Mouse (Mus musculus): ENCODE results near the gene Fgfr2. TPM values are rescaled to one million over a fixed set of nuclear protein-coding genes. Genes with fewer than 3 reads are reported as not detected.
"Not testable (repeated sequence)": the region's sequence is repeated elsewhere in the genome, so short reads cannot be mapped to it uniquely, and the experiment has no call there.

Gene Fgfr2
- polyA plus RNA-seq, 1 experiment from 2014 or later: 133 TPM

GRCm38 (mm10) chr7:130454226-130454625, 2668.9 kb downstream of the Fgfr2 start:
- 74% methylated on average over 3 of the region's 3 CpGs for WGBS
- no peak for ATAC-seq (ENCODE audit: low FRiP score, low TSS enrichment)
- peaks cover 9% of the 10 kb centered on the region for H3K36me3 ChIP-seq (ENCODE audit: control insufficient read depth, insufficient read depth, low read length)
- no peak overlapping the region for H3K9ac ChIP-seq (ENCODE audit: low read depth, low read length)
- no peak overlapping the region for H3K4me2 ChIP-seq (replicated peaks; ENCODE audit: low read depth, low read length)
- no peak overlapping the region for H3K27ac ChIP-seq (ENCODE audit: low read depth, low read length)
- H3K27me3 ChIP-seq (ENCODE audit: control insufficient read depth, insufficient read depth, low read length): no peaks in the 10 kb centered on the region
- H3K4me3 ChIP-seq (ENCODE audit: low read length): no peak overlapping the region
- H3K4me1 ChIP-seq (ENCODE audit: control insufficient read depth, insufficient read depth, low read length): no peaks in the 10 kb centered on the region
- H3K9me3 ChIP-seq (ENCODE audit: control insufficient read depth, low read length): no peaks in the 10 kb centered on the region

- no peak overlapping the region for H3K4me3 ChIP-seq (ENCODE audit: low read length)
- no peaks in the 10 kb centered on the region for H3K9me3 ChIP-seq (ENCODE audit: control insufficient read depth, low read length)
- H3K4me2 ChIP-seq (replicated peaks; ENCODE audit: low read depth, low read length): no peak overlapping the region
- no peak overlapping the region for H3K27ac ChIP-seq (ENCODE audit: low read depth, low read length)
- no peaks in the 10 kb centered on the region for H3K27me3 ChIP-seq (ENCODE audit: control insufficient read depth, insufficient read depth, low read length)
- ATAC-seq (ENCODE audit: low FRiP score, low TSS enrichment): no peak
- H3K9ac ChIP-seq (ENCODE audit: low read depth, low read length): no peak overlapping the region
- WGBS: 89% methylated on average over 5 of the region's 5 CpGs
- no peaks in the 10 kb centered on the region for H3K4me1 ChIP-seq (ENCODE audit: control insufficient read depth, insufficient read depth, low read length)
- H3K36me3 ChIP-seq (ENCODE audit: control insufficient read depth, insufficient read depth, low read length): no peaks in the 10 kb centered on the region
Measured at GRCm38 (mm10) chr7:130435776-130436175, 2687.4 kb downstream of the Fgfr2 start.

GRCm38 (mm10) chr7:130432141-130432540, 2691.0 kb downstream of the Fgfr2 start:
- Histone ChIP-seq H3K9ac (ENCODE audit: low read depth, low read length) (no peak overlapping the region), H3K27me3 (ENCODE audit: control insufficient read depth, insufficient read depth, low read length) (no peaks in the 10 kb centered on the region), H3K4me1 (ENCODE audit: control insufficient read depth, insufficient read depth, low read length) (no peaks in the 10 kb centered on the region), H3K4me3 (ENCODE audit: low read length) (no peak overlapping the region), H3K9me3 (ENCODE audit: control insufficient read depth, low read length) (no peaks in the 10 kb centered on the region), H3K4me2 (replicated peaks; ENCODE audit: low read depth, low read length) (no peak overlapping the region), H3K36me3 (ENCODE audit: control insufficient read depth, insufficient read depth, low read length) (no peaks in the 10 kb centered on the region), H3K27ac (ENCODE audit: low read depth, low read length) (no peak overlapping the region)
- ATAC-seq (ENCODE audit: low FRiP score, low TSS enrichment): no peak
- WGBS: 97% methylated on average over 2 of the region's 2 CpGs

GRCm38 (mm10) chr7:130426586-130426985, 2696.6 kb downstream of the Fgfr2 start:
- Histone ChIP-seq H3K4me1 (ENCODE audit: control insufficient read depth, insufficient read depth, low read length) (0 out of 2 replicates have a peak, but pooled peaks cover 4% of the 10 kb centered on the region), H3K36me3 (ENCODE audit: control insufficient read depth, insufficient read depth, low read length) (no peaks in the 10 kb centered on the region), H3K27ac (ENCODE audit: low read depth, low read length) (no peak overlapping the region), H3K9ac (ENCODE audit: low read depth, low read length) (no peak overlapping the region), H3K4me2 (replicated peaks; ENCODE audit: low read depth, low read length) (no peak overlapping the region), H3K27me3 (ENCODE audit: control insufficient read depth, insufficient read depth, low read length) (no peaks in the 10 kb centered on the region), H3K4me3 (ENCODE audit: low read length) (no peak overlapping the region), H3K9me3 (ENCODE audit: control insufficient read depth, low read length) (no peaks in the 10 kb centered on the region)
- peak; percentile 90 for ATAC-seq (ENCODE audit: low FRiP score, low TSS enrichment)
- WGBS: 5% methylated on average over 5 of the region's 5 CpGs

DNA sequence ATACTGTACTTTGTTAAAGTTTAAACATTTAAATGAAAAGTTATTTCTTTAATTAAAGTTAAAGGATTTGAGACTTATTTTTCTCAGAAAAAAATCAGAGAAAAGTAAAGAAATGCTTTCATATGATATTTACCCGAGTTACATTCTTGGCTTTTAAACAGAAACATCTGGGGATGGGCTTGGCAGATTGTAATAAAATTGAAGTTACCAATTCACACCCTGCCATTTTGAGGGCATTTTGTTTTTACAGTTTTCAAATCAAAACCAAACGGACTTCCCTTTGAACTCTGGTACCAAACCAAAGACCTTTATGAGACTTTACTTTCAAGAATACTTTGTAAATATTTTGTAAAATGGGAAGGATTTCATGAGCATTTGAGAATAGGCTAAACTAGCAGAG, 2697.2 kb downstream of the Fgfr2 start:
- Histone ChIP-seq H3K4me3 (ENCODE audit: low read length) (no peak overlapping the region), H3K27me3 (ENCODE audit: control insufficient read depth, insufficient read depth, low read length) (no peaks in the 10 kb centered on the region), H3K9ac (ENCODE audit: low read depth, low read length) (no peak overlapping the region), H3K9me3 (ENCODE audit: control insufficient read depth, low read length) (no peaks in the 10 kb centered on the region), H3K27ac (ENCODE audit: low read depth, low read length) (no peak overlapping the region), H3K36me3 (ENCODE audit: control insufficient read depth, insufficient read depth, low read length) (no peaks in the 10 kb centered on the region), H3K4me1 (ENCODE audit: control insufficient read depth, insufficient read depth, low read length) (0 out of 2 replicates have a peak, but pooled peaks cover 4% of the 10 kb centered on the region), H3K4me2 (replicated peaks; ENCODE audit: low read depth, low read length) (no peak overlapping the region)
- WGBS: 49% methylated on average over 2 of the region's 2 CpGs
- no peak for ATAC-seq (ENCODE audit: low FRiP score, low TSS enrichment)

DNA sequence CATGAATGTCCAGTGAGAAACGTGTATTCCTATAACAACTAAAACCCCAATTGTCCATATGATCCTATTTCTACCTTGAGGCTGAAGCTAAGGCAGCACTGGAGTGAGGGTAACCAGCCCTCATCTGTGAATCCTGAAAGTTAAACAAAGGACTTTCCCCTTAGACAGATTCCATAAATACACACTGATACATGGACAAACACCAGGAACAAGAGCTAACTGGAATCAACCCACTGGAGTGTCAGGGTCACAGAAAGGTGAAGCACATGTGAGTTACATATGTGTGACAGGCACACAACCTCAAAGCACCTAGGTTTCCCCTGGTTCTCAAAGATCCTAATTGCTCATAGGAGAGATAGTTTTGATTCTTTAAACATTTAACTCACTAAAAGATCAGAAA, 2703.2 kb downstream of the Fgfr2 start:
- no peak for ATAC-seq (ENCODE audit: low FRiP score, low TSS enrichment)
- WGBS: 70% methylated on average over 1 of the region's 1 CpGs
- no peak overlapping the region for H3K9ac ChIP-seq (ENCODE audit: low read depth, low read length)
- H3K27ac ChIP-seq (ENCODE audit: low read depth, low read length): no peak overlapping the region
- H3K36me3 ChIP-seq (ENCODE audit: control insufficient read depth, insufficient read depth, low read length): no peaks in the 10 kb centered on the region
- no peaks in the 10 kb centered on the region for H3K27me3 ChIP-seq (ENCODE audit: control insufficient read depth, insufficient read depth, low read length)
- no peaks in the 10 kb centered on the region for H3K9me3 ChIP-seq (ENCODE audit: control insufficient read depth, low read length)
- no peak overlapping the region for H3K4me2 ChIP-seq (replicated peaks; ENCODE audit: low read depth, low read length)
- H3K4me1 ChIP-seq (ENCODE audit: control insufficient read depth, insufficient read depth, low read length): no peaks in the 10 kb centered on the region
- H3K4me3 ChIP-seq (ENCODE audit: low read length): no peak overlapping the region

GRCm38 (mm10) chr7:130407622-130408021, 2715.5 kb downstream of the Fgfr2 start:
- H3K9me3 ChIP-seq (ENCODE audit: control insufficient read depth, low read length): no peaks in the 10 kb centered on the region
- WGBS: 91% methylated on average over 10 of the region's 10 CpGs
- no peak overlapping the region for H3K4me3 ChIP-seq (ENCODE audit: low read length)
- ATAC-seq (ENCODE audit: low FRiP score, low TSS enrichment): no peak
- no peaks in the 10 kb centered on the region for H3K4me1 ChIP-seq (ENCODE audit: control insufficient read depth, insufficient read depth, low read length)
- H3K27me3 ChIP-seq (ENCODE audit: control insufficient read depth, insufficient read depth, low read length): no peaks in the 10 kb centered on the region
- H3K36me3 ChIP-seq (ENCODE audit: control insufficient read depth, insufficient read depth, low read length): no peaks in the 10 kb centered on the region
- H3K9ac ChIP-seq (ENCODE audit: low read depth, low read length): no peak overlapping the region
- no peak overlapping the region for H3K27ac ChIP-seq (ENCODE audit: low read depth, low read length)
- no peak overlapping the region for H3K4me2 ChIP-seq (replicated peaks; ENCODE audit: low read depth, low read length)

- 86% methylated on average over 2 of the region's 2 CpGs for WGBS
- Histone ChIP-seq H3K36me3 (ENCODE audit: control insufficient read depth, insufficient read depth, low read length) (no peaks in the 10 kb centered on the region), H3K9me3 (ENCODE audit: control insufficient read depth, low read length) (no peaks in the 10 kb centered on the region), H3K4me3 (ENCODE audit: low read length) (no peak overlapping the region), H3K4me1 (ENCODE audit: control insufficient read depth, insufficient read depth, low read length) (no peaks in the 10 kb centered on the region), H3K9ac (ENCODE audit: low read depth, low read length) (no peak overlapping the region), H3K4me2 (replicated peaks; ENCODE audit: low read depth, low read length) (no peak overlapping the region), H3K27me3 (ENCODE audit: control insufficient read depth, insufficient read depth, low read length) (no peaks in the 10 kb centered on the region), H3K27ac (ENCODE audit: low read depth, low read length) (no peak overlapping the region)
- ATAC-seq (ENCODE audit: low FRiP score, low TSS enrichment): no peak
Measured at GRCm38 (mm10) chr7:130403346-130403745, 2719.8 kb downstream of the Fgfr2 start.

DNA sequence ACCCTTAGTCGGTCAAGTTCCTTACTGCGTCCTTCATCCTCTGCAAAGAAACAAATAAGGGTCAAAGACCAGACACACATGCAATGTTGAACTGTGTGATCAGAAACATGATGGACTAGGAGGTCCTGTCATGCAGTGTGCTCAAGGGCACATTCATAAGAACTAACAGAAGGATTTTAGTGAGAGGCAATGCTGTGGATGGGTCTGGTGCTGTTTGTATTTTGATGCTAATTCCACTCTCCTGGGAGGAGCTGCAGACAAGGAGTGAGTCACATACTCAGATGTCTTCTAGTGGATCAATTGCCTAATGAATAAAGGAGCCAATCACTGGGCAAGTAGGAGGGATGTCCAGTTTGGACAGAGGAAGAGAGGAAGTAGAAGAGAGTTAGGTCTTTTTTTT, 2728.5 kb downstream of the Fgfr2 start:
- no peak overlapping the region for H3K4me3 ChIP-seq (ENCODE audit: low read length)
- H3K4me1 ChIP-seq (ENCODE audit: control insufficient read depth, insufficient read depth, low read length): no peaks in the 10 kb centered on the region
- H3K4me2 ChIP-seq (replicated peaks; ENCODE audit: low read depth, low read length): no peak overlapping the region
- H3K27me3 ChIP-seq (ENCODE audit: control insufficient read depth, insufficient read depth, low read length): no peaks in the 10 kb centered on the region
- no peak overlapping the region for H3K27ac ChIP-seq (ENCODE audit: low read depth, low read length)
- no peak overlapping the region for H3K9ac ChIP-seq (ENCODE audit: low read depth, low read length)
- 89% methylated on average over 2 of the region's 2 CpGs for WGBS
- H3K9me3 ChIP-seq (ENCODE audit: control insufficient read depth, low read length): no peaks in the 10 kb centered on the region
- H3K36me3 ChIP-seq (ENCODE audit: control insufficient read depth, insufficient read depth, low read length): peaks cover 3% of the 10 kb centered on the region; the same call in 1 of the 2 replicates
- no peak for ATAC-seq (ENCODE audit: low FRiP score, low TSS enrichment)

DNA sequence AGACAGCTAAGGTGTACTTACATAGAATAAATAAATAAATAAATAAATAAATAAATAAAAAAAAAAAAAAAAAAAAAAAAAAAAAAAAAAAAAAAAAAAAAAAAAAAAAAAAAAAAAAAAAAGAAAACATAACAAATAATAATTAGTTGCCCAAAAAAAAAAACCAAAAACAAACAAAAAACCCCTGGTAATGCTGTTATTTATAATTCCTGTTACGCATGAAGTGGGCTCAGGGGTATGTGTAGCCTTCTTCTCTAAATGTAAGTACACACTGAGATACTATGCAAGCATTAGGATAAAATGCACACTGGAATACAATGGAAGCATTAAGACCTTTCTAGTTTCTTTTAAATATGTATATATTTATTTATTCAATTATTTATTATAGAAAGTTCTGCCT, 2733.1 kb downstream of the Fgfr2 start:
- ATAC-seq (ENCODE audit: low FRiP score, low TSS enrichment); H3K27me3 ChIP-seq (ENCODE audit: control insufficient read depth, insufficient read depth, low read length); H3K9ac ChIP-seq (ENCODE audit: low read depth, low read length); H3K4me3 ChIP-seq (ENCODE audit: low read length); H3K36me3 ChIP-seq (ENCODE audit: control insufficient read depth, insufficient read depth, low read length); H3K27ac ChIP-seq (ENCODE audit: low read depth, low read length); H3K4me1 ChIP-seq (ENCODE audit: control insufficient read depth, insufficient read depth, low read length); H3K4me2 ChIP-seq (replicated peaks; ENCODE audit: low read depth, low read length); H3K9me3 ChIP-seq (ENCODE audit: control insufficient read depth, low read length): not testable (repeated sequence)
- WGBS: 94% methylated on average over 1 of the region's 1 CpGs

Data from kidney, embryonic 14.5 days (tissue).